Mouse (Mus musculus) c-Kit-negative CD71-positive TER-119-positive erythroid progenitor cells, embryonic 14.5 days (primary cell): ENCODE results near the gene Ppp2r5d.
A peak's percentile ranks its signal among the peaks of the same experiment; 100 is the strongest.

Experiments
- DNase-seq: peaks from one replicate; pipeline ENCODE4 v3.0.0-alpha.2; 2013; ENCODE audit warnings: low read depth, low spot score

The Ppp2r5d gene

DNA sequence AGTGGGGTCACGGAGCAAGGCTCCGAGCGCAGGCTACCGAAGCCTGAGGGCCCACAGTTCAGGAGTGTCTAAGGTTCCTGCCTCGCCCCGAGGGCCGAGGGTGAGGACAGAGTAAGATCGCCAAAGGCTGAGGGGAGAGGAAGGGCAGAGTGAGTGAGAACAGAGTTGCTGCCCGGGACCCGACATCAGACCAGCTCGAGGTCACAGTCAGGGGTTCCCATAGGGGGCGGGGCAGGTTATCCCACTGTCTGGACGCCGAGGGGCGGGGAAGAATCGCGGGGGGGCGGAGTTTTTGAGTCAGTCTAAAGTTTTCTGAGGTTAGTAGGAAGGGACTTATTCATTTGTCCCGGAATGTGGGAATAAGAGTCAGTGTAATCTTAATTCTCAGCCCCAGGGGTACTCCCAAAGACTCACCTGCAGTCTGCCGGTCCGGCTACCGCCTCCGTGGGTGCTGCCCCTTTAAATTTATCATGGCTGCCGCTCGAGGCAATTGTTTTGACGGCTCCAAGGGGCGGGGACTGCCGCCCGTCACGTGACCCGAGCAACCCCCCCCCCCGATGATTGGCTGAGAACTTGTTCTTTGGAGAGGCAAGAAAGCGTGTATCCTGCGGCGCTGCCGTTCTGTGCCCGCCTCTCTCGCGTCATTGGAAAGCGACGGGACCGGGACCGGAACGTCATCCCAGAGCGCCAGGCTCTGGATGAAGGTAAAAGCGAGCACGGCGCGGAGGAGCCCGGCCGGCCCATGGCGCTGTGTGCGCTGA is 59.2 kb downstream of the Ppp2r5d start, which contains the start of the genes Klc4 and Mrpl2:
Klc4 (minus strand) TSS at position 462 of the 761 bp plus-strand sequence.
Mrpl2 (plus strand) TSS at position 669 of the 761 bp plus-strand sequence.
- peak; percentile 96 for DNase-seq

DNA sequence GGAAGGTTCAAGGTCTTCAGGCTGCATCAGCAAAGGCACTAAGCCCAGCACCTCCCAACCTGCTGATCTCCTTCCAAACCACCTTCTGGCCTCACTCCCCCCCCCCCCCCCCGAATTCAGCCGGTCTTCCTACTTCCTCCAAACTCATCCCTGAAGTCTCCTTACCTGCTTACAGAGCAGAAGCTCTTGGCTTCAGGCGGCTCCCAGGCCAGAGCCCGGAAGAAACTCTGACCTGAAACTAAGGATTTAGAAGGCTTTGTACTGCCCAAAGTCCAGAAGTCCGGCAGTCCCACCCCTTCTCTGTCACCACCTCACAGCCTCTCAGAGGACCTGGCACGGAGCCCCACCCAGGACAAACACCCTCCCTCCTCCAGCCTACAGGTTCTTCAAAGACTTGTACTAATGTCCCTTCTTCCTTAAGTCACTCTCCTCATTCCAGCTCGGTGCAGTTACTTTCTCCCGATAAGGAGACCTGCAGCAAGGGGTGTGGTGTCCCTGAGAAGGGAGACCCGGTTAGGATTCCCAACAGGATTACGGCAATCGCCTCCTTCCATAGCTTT is 59.9 kb downstream of the Ppp2r5d start:
- DNase-seq: peak; percentile 22

DNA sequence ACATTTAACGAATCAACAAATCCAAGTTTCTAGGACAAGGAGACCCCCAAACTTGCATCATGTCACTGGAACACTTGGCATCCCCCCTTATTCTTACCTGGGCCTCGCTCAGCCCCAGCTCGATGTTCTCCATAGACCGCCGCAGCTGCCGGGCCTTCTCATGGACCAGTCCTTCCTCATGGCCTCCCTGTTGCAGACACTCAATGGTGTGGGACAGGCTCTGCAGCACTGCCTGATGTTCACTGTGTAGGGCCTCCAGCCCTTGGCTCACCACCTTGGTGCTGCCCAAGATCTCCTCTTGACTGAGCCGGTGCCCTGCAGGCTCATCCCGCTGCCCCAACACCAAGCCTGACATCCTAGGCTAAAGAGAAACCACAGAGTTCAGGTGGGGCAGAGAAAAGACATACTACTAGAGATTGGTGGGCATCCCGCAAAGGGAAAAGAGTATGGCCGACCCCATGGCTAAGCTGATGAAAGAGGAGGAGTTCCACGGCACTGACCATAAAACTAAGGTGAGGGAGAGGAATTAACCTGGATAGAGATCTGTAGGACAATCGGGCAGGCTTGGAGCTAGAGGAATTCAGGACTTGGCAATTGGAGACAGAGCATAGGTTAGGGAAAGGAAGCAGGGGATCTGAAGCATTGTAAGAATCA is 60.6 kb downstream of the Ppp2r5d start:
- no peak for DNase-seq

DNA sequence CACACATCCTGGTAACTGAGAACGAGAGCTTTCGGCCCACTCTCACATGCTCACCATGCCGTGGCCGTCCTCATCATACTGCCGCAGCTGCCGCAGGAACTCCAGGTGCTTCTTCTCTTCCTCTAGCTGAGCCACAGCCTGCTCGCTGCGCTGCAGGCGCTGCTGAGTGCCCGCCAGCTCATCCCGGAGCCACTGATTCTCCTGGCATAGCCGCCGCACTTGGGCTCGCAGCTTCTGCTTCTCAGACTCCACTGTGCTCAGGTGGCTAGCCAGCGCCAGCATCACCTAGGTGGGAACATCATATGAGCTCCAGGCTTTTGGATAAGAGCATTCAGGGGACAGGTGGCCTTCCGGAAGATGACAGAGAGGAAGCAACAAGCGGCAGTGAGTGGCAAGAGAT is 62.9 kb downstream of the Ppp2r5d start:
- no peak for DNase-seq

DNA sequence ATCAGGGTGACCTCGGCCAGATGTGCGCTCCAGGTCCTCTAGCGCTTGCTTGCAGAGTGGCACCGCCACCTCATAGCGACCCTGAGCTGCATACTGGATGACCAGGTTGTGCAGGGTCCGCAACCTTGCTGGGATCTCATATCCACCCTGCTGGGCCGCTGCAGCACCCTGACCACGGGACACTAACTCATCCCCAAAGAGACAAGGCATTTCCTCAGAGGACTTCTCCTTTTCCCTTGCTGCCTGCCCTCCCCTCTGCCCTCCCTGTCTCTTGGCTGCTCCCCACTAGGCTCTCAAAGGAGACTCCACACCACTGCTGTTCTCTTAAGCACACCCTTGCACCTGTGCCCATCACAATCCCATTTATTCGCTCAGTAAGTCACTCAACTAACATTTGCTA is 65.0 kb downstream of the Ppp2r5d start:
- DNase-seq: no peak

DNA sequence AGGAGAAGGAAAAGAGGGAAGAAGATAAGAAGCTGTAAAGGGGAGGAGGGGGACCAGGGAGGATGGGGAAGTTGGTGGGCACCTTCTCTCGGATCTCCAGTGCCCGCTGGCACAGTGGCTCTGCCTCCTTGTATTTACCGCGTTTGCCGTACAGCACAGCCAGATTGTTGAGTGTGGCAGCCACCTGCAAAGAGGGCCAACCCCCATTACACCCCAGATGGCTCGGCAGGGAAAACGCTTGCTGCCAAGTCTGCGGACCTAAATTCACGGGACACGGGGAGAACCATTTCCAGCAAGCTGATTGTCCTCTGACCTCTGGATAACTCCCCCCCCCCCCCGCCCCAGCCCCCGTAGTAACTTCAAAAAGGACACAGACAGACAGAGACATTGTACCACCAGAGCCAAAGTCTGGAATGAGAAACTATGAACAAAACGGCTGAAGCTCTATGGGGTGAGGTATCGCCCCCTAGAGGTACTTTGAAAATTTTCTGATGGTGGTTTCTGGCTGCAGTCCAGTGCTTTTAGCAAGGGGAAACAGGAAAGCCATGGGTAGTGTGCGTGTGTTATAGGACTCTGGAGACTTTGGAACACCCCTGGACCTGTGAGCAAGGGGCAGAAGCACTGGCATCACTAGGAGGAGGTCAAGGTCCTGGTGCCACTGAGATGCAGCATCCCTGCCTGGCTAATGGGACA is 67.9 kb downstream of the Ppp2r5d start:
- DNase-seq: no peak
